Mouse (Mus musculus): ENCODE results near the gene Esf1. TPM values are rescaled to one million over a fixed set of nuclear protein-coding genes. Genes with fewer than 3 reads are reported as not detected.

Esf1 gene
- polyA plus RNA-seq, 1 experiment from 2014 or later, result 34.9 TPM

GRCm38 (mm10) chr2:140107641-140108040 lies 62.7 kb downstream of the Esf1 start:
- 86% methylated on average over 4 of the region's 4 CpGs for WGBS
- Histone ChIP-seq H3K4me1 (ENCODE audit: control insufficient read depth, insufficient read depth, low read length) (no peaks in the 10 kb centered on the region), H3K27ac (replicated peaks; ENCODE audit: low read depth, low read length) (no peak overlapping the region), H3K36me3 (ENCODE audit: control insufficient read depth, insufficient read depth, low read length) (no peaks in the 10 kb centered on the region), H3K9ac (ENCODE audit: low read length) (no peak overlapping the region), H3K27me3 (ENCODE audit: control insufficient read depth, insufficient read depth, low read length) (no peaks in the 10 kb centered on the region), H3K9me3 (ENCODE audit: control insufficient read depth, low read length) (no peaks in the 10 kb centered on the region), H3K4me2 (ENCODE audit: low read depth, severe bottlenecking) (no peak overlapping the region), H3K4me3 (ENCODE audit: low read depth, low read length) (no peak overlapping the region)
- DNase-seq (ENCODE audit: low spot score), result no peak
- ATAC-seq (ENCODE audit: insufficient number of reproducible peaks, low FRiP score, low TSS enrichment, low read depth), result no peak

- 51% methylated on average over 3 of the region's 3 CpGs for WGBS
Observed at GRCm38 (mm10) chr2:140104951-140105350, 65.4 kb downstream of the Esf1 start.

GRCm38 (mm10) chr2:140100551-140101474 lies 69.6 kb downstream of the Esf1 start:
- no peak overlapping the region for H3K27ac ChIP-seq (replicated peaks; ENCODE audit: low read depth, low read length)
- DNase-seq (ENCODE audit: low spot score) (no peak), ATAC-seq (ENCODE audit: insufficient number of reproducible peaks, low FRiP score, low TSS enrichment, low read depth) (no peak)
- H3K27me3 ChIP-seq (ENCODE audit: control insufficient read depth, insufficient read depth, low read length), result no peaks in the 10 kb centered on the region
- H3K9ac ChIP-seq (ENCODE audit: low read length), result no peak overlapping the region
- no peaks in the 10 kb centered on the region for H3K36me3 ChIP-seq (ENCODE audit: control insufficient read depth, insufficient read depth, low read length)
- H3K9me3 ChIP-seq (ENCODE audit: control insufficient read depth, low read length), result no peaks in the 10 kb centered on the region
- no peak overlapping the region for H3K4me2 ChIP-seq (ENCODE audit: low read depth, severe bottlenecking)
- no peak overlapping the region for H3K4me3 ChIP-seq (ENCODE audit: low read depth, low read length)
- WGBS, result 89% methylated on average over 3 of the region's 3 CpGs
- no peaks in the 10 kb centered on the region for H3K4me1 ChIP-seq (ENCODE audit: control insufficient read depth, insufficient read depth, low read length)

More at GRCm38 (mm10) chr2:140104951-140105350, 65.4 kb downstream of the Esf1 start:
- H3K9ac ChIP-seq (ENCODE audit: low read length), result no peak overlapping the region
- no peak for ATAC-seq (ENCODE audit: insufficient number of reproducible peaks, low FRiP score, low TSS enrichment, low read depth)
- no peaks in the 10 kb centered on the region for H3K9me3 ChIP-seq (ENCODE audit: control insufficient read depth, low read length)
- no peak for DNase-seq (ENCODE audit: low spot score)
- H3K4me3 ChIP-seq (ENCODE audit: low read depth, low read length), result no peak overlapping the region
- no peak overlapping the region for H3K27ac ChIP-seq (replicated peaks; ENCODE audit: low read depth, low read length)
- H3K27me3 ChIP-seq (ENCODE audit: control insufficient read depth, insufficient read depth, low read length), result no peaks in the 10 kb centered on the region
- no peaks in the 10 kb centered on the region for H3K36me3 ChIP-seq (ENCODE audit: control insufficient read depth, insufficient read depth, low read length)
- no peaks in the 10 kb centered on the region for H3K4me1 ChIP-seq (ENCODE audit: control insufficient read depth, insufficient read depth, low read length)
- no peak overlapping the region for H3K4me2 ChIP-seq (ENCODE audit: low read depth, severe bottlenecking)

- H3K9ac ChIP-seq (ENCODE audit: low read length), result no peak overlapping the region
- no peaks in the 10 kb centered on the region for H3K4me1 ChIP-seq (ENCODE audit: control insufficient read depth, insufficient read depth, low read length)
- no peak overlapping the region for H3K4me2 ChIP-seq (ENCODE audit: low read depth, severe bottlenecking)
- no peaks in the 10 kb centered on the region for H3K9me3 ChIP-seq (ENCODE audit: control insufficient read depth, low read length)
- ATAC-seq (ENCODE audit: insufficient number of reproducible peaks, low FRiP score, low TSS enrichment, low read depth) (no peak), DNase-seq (ENCODE audit: low spot score) (no peak)
- 90% methylated on average over 3 of the region's 3 CpGs for WGBS
- no peaks in the 10 kb centered on the region for H3K36me3 ChIP-seq (ENCODE audit: control insufficient read depth, insufficient read depth, low read length)
- H3K27me3 ChIP-seq (ENCODE audit: control insufficient read depth, insufficient read depth, low read length), result no peaks in the 10 kb centered on the region
- H3K27ac ChIP-seq (replicated peaks; ENCODE audit: low read depth, low read length), result no peak overlapping the region
- no peak overlapping the region for H3K4me3 ChIP-seq (ENCODE audit: low read depth, low read length)
Observed at GRCm38 (mm10) chr2:140099971-140100370, 70.4 kb downstream of the Esf1 start.

- no peak for DNase-seq (ENCODE audit: low spot score)
- 82% methylated on average over 3 of the region's 3 CpGs for WGBS
- Histone ChIP-seq H3K4me3 (ENCODE audit: low read depth, low read length) (no peak overlapping the region), H3K9ac (ENCODE audit: low read length) (no peak overlapping the region), H3K36me3 (ENCODE audit: control insufficient read depth, insufficient read depth, low read length) (no peaks in the 10 kb centered on the region), H3K27ac (replicated peaks; ENCODE audit: low read depth, low read length) (no peak overlapping the region), H3K4me1 (ENCODE audit: control insufficient read depth, insufficient read depth, low read length) (no peaks in the 10 kb centered on the region), H3K27me3 (ENCODE audit: control insufficient read depth, insufficient read depth, low read length) (no peaks in the 10 kb centered on the region), H3K4me2 (ENCODE audit: low read depth, severe bottlenecking) (no peak overlapping the region), H3K9me3 (ENCODE audit: control insufficient read depth, low read length) (no peaks in the 10 kb centered on the region)
- ATAC-seq (ENCODE audit: insufficient number of reproducible peaks, low FRiP score, low TSS enrichment, low read depth), result peak; percentile 32; the same call in 1 of the 2 replicates
Observed at GRCm38 (mm10) chr2:140097131-140097591, 73.2 kb downstream of the Esf1 start.

GRCm38 (mm10) chr2:140096034-140096433 lies 74.3 kb downstream of the Esf1 start:
- Histone ChIP-seq H3K36me3 (ENCODE audit: control insufficient read depth, insufficient read depth, low read length) (no peaks in the 10 kb centered on the region), H3K4me1 (ENCODE audit: control insufficient read depth, insufficient read depth, low read length) (no peaks in the 10 kb centered on the region), H3K27ac (replicated peaks; ENCODE audit: low read depth, low read length) (no peak overlapping the region), H3K27me3 (ENCODE audit: control insufficient read depth, insufficient read depth, low read length) (no peaks in the 10 kb centered on the region), H3K9ac (ENCODE audit: low read length) (no peak overlapping the region), H3K9me3 (ENCODE audit: control insufficient read depth, low read length) (no peaks in the 10 kb centered on the region), H3K4me3 (ENCODE audit: low read depth, low read length) (no peak overlapping the region), H3K4me2 (ENCODE audit: low read depth, severe bottlenecking) (no peak overlapping the region)
- WGBS, result 85% methylated on average over 5 of the region's 5 CpGs
- no peak for ATAC-seq (ENCODE audit: insufficient number of reproducible peaks, low FRiP score, low TSS enrichment, low read depth)
- DNase-seq (ENCODE audit: low spot score), result no peak

GRCm38 (mm10) chr2:140093433-140093832 lies 76.9 kb downstream of the Esf1 start:
- 95% methylated on average over 5 of the region's 5 CpGs for WGBS
- H3K27ac ChIP-seq (replicated peaks; ENCODE audit: low read depth, low read length), result no peak overlapping the region
- H3K9me3 ChIP-seq (ENCODE audit: control insufficient read depth, low read length), result no peaks in the 10 kb centered on the region
- H3K4me1 ChIP-seq (ENCODE audit: control insufficient read depth, insufficient read depth, low read length), result no peaks in the 10 kb centered on the region
- DNase-seq (ENCODE audit: low spot score) (no peak), ATAC-seq (ENCODE audit: insufficient number of reproducible peaks, low FRiP score, low TSS enrichment, low read depth) (no peak)
- no peaks in the 10 kb centered on the region for H3K27me3 ChIP-seq (ENCODE audit: control insufficient read depth, insufficient read depth, low read length)
- no peak overlapping the region for H3K4me2 ChIP-seq (ENCODE audit: low read depth, severe bottlenecking)
- H3K4me3 ChIP-seq (ENCODE audit: low read depth, low read length), result no peak overlapping the region
- H3K9ac ChIP-seq (ENCODE audit: low read length), result no peak overlapping the region
- no peaks in the 10 kb centered on the region for H3K36me3 ChIP-seq (ENCODE audit: control insufficient read depth, insufficient read depth, low read length)

GRCm38 (mm10) chr2:140084245-140084644 lies 86.1 kb downstream of the Esf1 start:
- H3K9me3 ChIP-seq (ENCODE audit: control insufficient read depth, low read length), result no peaks in the 10 kb centered on the region
- H3K36me3 ChIP-seq (ENCODE audit: control insufficient read depth, insufficient read depth, low read length), result no peaks in the 10 kb centered on the region
- H3K4me3 ChIP-seq (ENCODE audit: low read depth, low read length), result no peak overlapping the region
- ATAC-seq (ENCODE audit: insufficient number of reproducible peaks, low FRiP score, low TSS enrichment, low read depth), result no peak
- DNase-seq (ENCODE audit: low spot score), result no peak
- H3K27me3 ChIP-seq (ENCODE audit: control insufficient read depth, insufficient read depth, low read length), result no peaks in the 10 kb centered on the region
- H3K4me2 ChIP-seq (ENCODE audit: low read depth, severe bottlenecking), result no peak overlapping the region
- no peaks in the 10 kb centered on the region for H3K4me1 ChIP-seq (ENCODE audit: control insufficient read depth, insufficient read depth, low read length)
- no peak overlapping the region for H3K27ac ChIP-seq (replicated peaks; ENCODE audit: low read depth, low read length)
- 87% methylated on average over 7 of the region's 7 CpGs for WGBS
- no peak overlapping the region for H3K9ac ChIP-seq (ENCODE audit: low read length)
